Mouse (Mus musculus): ENCODE data around the gene Pla2g6. TPM values are rescaled to one million over a fixed set of nuclear protein-coding genes. Genes with fewer than 3 reads are reported as not detected.

The Pla2g6 gene
- polyA plus RNA-seq, 1 experiment from 2014 or later, result 22.4 TPM

GRCm38 (mm10) chr15:79313848-79314369, 14.3 kb downstream of the Pla2g6 start:
- 46% methylated on average over 8 of the region's 8 CpGs for WGBS
- Histone ChIP-seq H3K27ac (ENCODE audit: low read length) (no peak overlapping the region), H3K36me3 (ENCODE audit: control insufficient read depth, insufficient read depth, low read length) (peaks cover 8% of the 10 kb centered on the region; the same call in 1 of the 2 replicates), H3K4me3 (ENCODE audit: low read length) (no peak overlapping the region), H3K27me3 (ENCODE audit: control insufficient read depth, insufficient read depth, low read depth, low read length) (no peaks in the 10 kb centered on the region), H3K9ac (ENCODE audit: low read length) (no peak overlapping the region), H3K4me2 (ENCODE audit: low read depth, low read length) (no peak overlapping the region), H3K9me3 (ENCODE audit: control insufficient read depth, low read length) (no peaks in the 10 kb centered on the region), H3K4me1 (replicated peaks; ENCODE audit: control insufficient read depth, insufficient read depth, low read length) (no peaks in the 10 kb centered on the region)
- ATAC-seq (ENCODE audit: low read depth), result peak; percentile 64; the same call in 1 of the 2 replicates

- Histone ChIP-seq H3K4me3 (ENCODE audit: low read length) (no peak overlapping the region), H3K4me1 (replicated peaks; ENCODE audit: control insufficient read depth, insufficient read depth, low read length) (no peaks in the 10 kb centered on the region), H3K9ac (ENCODE audit: low read length) (no peak overlapping the region), H3K36me3 (ENCODE audit: control insufficient read depth, insufficient read depth, low read length) (peaks cover 12% of the 10 kb centered on the region), H3K9me3 (ENCODE audit: control insufficient read depth, low read length) (no peaks in the 10 kb centered on the region), H3K27me3 (ENCODE audit: control insufficient read depth, insufficient read depth, low read depth, low read length) (no peaks in the 10 kb centered on the region), H3K4me2 (ENCODE audit: low read depth, low read length) (no peak overlapping the region), H3K27ac (ENCODE audit: low read length) (no peak overlapping the region)
- 56% methylated on average over 4 of the region's 4 CpGs for WGBS
- ATAC-seq (ENCODE audit: low read depth), result no peak
These were observed 20.3 kb downstream of the Pla2g6 start for GRCm38 (mm10) chr15:79307861-79308260.

- no peaks in the 10 kb centered on the region for H3K9me3 ChIP-seq (ENCODE audit: control insufficient read depth, low read length)
- H3K36me3 ChIP-seq (ENCODE audit: control insufficient read depth, insufficient read depth, low read length), result peaks cover 11% of the 10 kb centered on the region
- no peak overlapping the region for H3K4me2 ChIP-seq (ENCODE audit: low read depth, low read length)
- no peak overlapping the region for H3K27ac ChIP-seq (ENCODE audit: low read length)
- H3K27me3 ChIP-seq (ENCODE audit: control insufficient read depth, insufficient read depth, low read depth, low read length), result no peaks in the 10 kb centered on the region
- H3K4me3 ChIP-seq (ENCODE audit: low read length), result no peak overlapping the region
- 72% methylated on average over 23 of the region's 23 CpGs for WGBS
- ATAC-seq (ENCODE audit: low read depth), result no peak
- H3K9ac ChIP-seq (ENCODE audit: low read length), result no peak overlapping the region
- no peaks in the 10 kb centered on the region for H3K4me1 ChIP-seq (replicated peaks; ENCODE audit: control insufficient read depth, insufficient read depth, low read length)
These were observed 22.1 kb downstream of the Pla2g6 start for GRCm38 (mm10) chr15:79306043-79306637.

- Histone ChIP-seq H3K27me3 (ENCODE audit: control insufficient read depth, insufficient read depth, low read depth, low read length) (no peaks in the 10 kb centered on the region), H3K4me1 (replicated peaks; ENCODE audit: control insufficient read depth, insufficient read depth, low read length) (no peaks in the 10 kb centered on the region), H3K4me3 (ENCODE audit: low read length) (no peak overlapping the region), H3K27ac (ENCODE audit: low read length) (no peak overlapping the region), H3K9ac (ENCODE audit: low read length) (no peak overlapping the region), H3K36me3 (ENCODE audit: control insufficient read depth, insufficient read depth, low read length) (peaks cover 8% of the 10 kb centered on the region), H3K4me2 (ENCODE audit: low read depth, low read length) (no peak overlapping the region), H3K9me3 (ENCODE audit: control insufficient read depth, low read length) (no peaks in the 10 kb centered on the region)
- peak; percentile 70 for ATAC-seq (ENCODE audit: low read depth)
- 40% methylated on average over 4 of the region's 5 CpGs for WGBS
These were observed 23.4 kb downstream of the Pla2g6 start for GRCm38 (mm10) chr15:79304832-79305231.

GRCm38 (mm10) chr15:79303725-79304124, 24.5 kb downstream of the Pla2g6 start:
- H3K27ac ChIP-seq (ENCODE audit: low read length), result no peak overlapping the region
- H3K36me3 ChIP-seq (ENCODE audit: control insufficient read depth, insufficient read depth, low read length), result peaks cover 8% of the 10 kb centered on the region
- H3K9ac ChIP-seq (ENCODE audit: low read length), result no peak overlapping the region
- no peak overlapping the region for H3K4me3 ChIP-seq (ENCODE audit: low read length)
- H3K4me2 ChIP-seq (ENCODE audit: low read depth, low read length), result no peak overlapping the region
- H3K9me3 ChIP-seq (ENCODE audit: control insufficient read depth, low read length), result no peaks in the 10 kb centered on the region
- ATAC-seq (ENCODE audit: low read depth), result no peak
- no peaks in the 10 kb centered on the region for H3K4me1 ChIP-seq (replicated peaks; ENCODE audit: control insufficient read depth, insufficient read depth, low read length)
- WGBS, result 77% methylated on average over 8 of the region's 8 CpGs
- no peaks in the 10 kb centered on the region for H3K27me3 ChIP-seq (ENCODE audit: control insufficient read depth, insufficient read depth, low read depth, low read length)

GRCm38 (mm10) chr15:79299563-79300155, 28.5 kb downstream of the Pla2g6 start:
- Histone ChIP-seq H3K27ac (ENCODE audit: low read length) (no peak overlapping the region), H3K27me3 (ENCODE audit: control insufficient read depth, insufficient read depth, low read depth, low read length) (no peaks in the 10 kb centered on the region), H3K4me2 (ENCODE audit: low read depth, low read length) (no peak overlapping the region), H3K9ac (ENCODE audit: low read length) (no peak overlapping the region), H3K36me3 (ENCODE audit: control insufficient read depth, insufficient read depth, low read length) (0 out of 2 replicates have a peak, but pooled peaks cover 4% of the 10 kb centered on the region), H3K4me3 (ENCODE audit: low read length) (no peak overlapping the region), H3K4me1 (replicated peaks; ENCODE audit: control insufficient read depth, insufficient read depth, low read length) (no peaks in the 10 kb centered on the region), H3K9me3 (ENCODE audit: control insufficient read depth, low read length) (no peaks in the 10 kb centered on the region)
- 70% methylated on average over 2 of the region's 2 CpGs for WGBS
- no peak for ATAC-seq (ENCODE audit: low read depth)

GRCm38 (mm10) chr15:79298553-79298952, 29.6 kb downstream of the Pla2g6 start:
- H3K4me3 ChIP-seq (ENCODE audit: low read length), result no peak overlapping the region
- no peak overlapping the region for H3K9ac ChIP-seq (ENCODE audit: low read length)
- H3K4me1 ChIP-seq (replicated peaks; ENCODE audit: control insufficient read depth, insufficient read depth, low read length), result no peaks in the 10 kb centered on the region
- H3K4me2 ChIP-seq (ENCODE audit: low read depth, low read length), result no peak overlapping the region
- no peak overlapping the region; the same call in 1 of the 2 replicates for H3K27ac ChIP-seq (ENCODE audit: low read length)
- ATAC-seq (ENCODE audit: low read depth), result peak; percentile 50
- H3K27me3 ChIP-seq (ENCODE audit: control insufficient read depth, insufficient read depth, low read depth, low read length), result no peaks in the 10 kb centered on the region
- 0 out of 2 replicates have a peak, but pooled peaks cover 4% of the 10 kb centered on the region for H3K36me3 ChIP-seq (ENCODE audit: control insufficient read depth, insufficient read depth, low read length)
- WGBS, result 65% methylated on average over 6 of the region's 6 CpGs
- H3K9me3 ChIP-seq (ENCODE audit: control insufficient read depth, low read length), result no peaks in the 10 kb centered on the region

GRCm38 (mm10) chr15:79292779-79293178, 35.4 kb downstream of the Pla2g6 start:
- Histone ChIP-seq H3K27me3 (ENCODE audit: control insufficient read depth, insufficient read depth, low read depth, low read length) (no peaks in the 10 kb centered on the region), H3K4me2 (ENCODE audit: low read depth, low read length) (no peak overlapping the region), H3K27ac (ENCODE audit: low read length) (no peak overlapping the region), H3K9ac (ENCODE audit: low read length) (no peak overlapping the region), H3K4me1 (replicated peaks; ENCODE audit: control insufficient read depth, insufficient read depth, low read length) (no peaks in the 10 kb centered on the region), H3K4me3 (ENCODE audit: low read length) (no peak overlapping the region), H3K36me3 (ENCODE audit: control insufficient read depth, insufficient read depth, low read length) (no peaks in the 10 kb centered on the region; the same call in 1 of the 2 replicates), H3K9me3 (ENCODE audit: control insufficient read depth, low read length) (no peaks in the 10 kb centered on the region)
- 84% methylated on average over 9 of the region's 9 CpGs for WGBS
- no peak for ATAC-seq (ENCODE audit: low read depth)

GRCm38 (mm10) chr15:79290340-79290739, 37.9 kb downstream of the Pla2g6 start:
- Histone ChIP-seq H3K4me1 (replicated peaks; ENCODE audit: control insufficient read depth, insufficient read depth, low read length) (0 out of 2 replicates have a peak, but pooled peaks cover under 1% of the 10 kb centered on the region), H3K36me3 (ENCODE audit: control insufficient read depth, insufficient read depth, low read length) (no peaks in the 10 kb centered on the region; the same call in 1 of the 2 replicates), H3K4me2 (ENCODE audit: low read depth, low read length) (no peak overlapping the region), H3K9ac (ENCODE audit: low read length) (no peak overlapping the region), H3K9me3 (ENCODE audit: control insufficient read depth, low read length) (no peaks in the 10 kb centered on the region), H3K27me3 (ENCODE audit: control insufficient read depth, insufficient read depth, low read depth, low read length) (no peaks in the 10 kb centered on the region), H3K4me3 (ENCODE audit: low read length) (no peak overlapping the region), H3K27ac (ENCODE audit: low read length) (no peak overlapping the region)
- 76% methylated on average over 3 of the region's 3 CpGs for WGBS
- ATAC-seq (ENCODE audit: low read depth), result no peak
